Mouse (Mus musculus) embryonic fibroblast, embryonic 13.5 days (primary cell): Measurements from ENCODE around the gene Gab1. TPM values are rescaled to one million over a fixed set of nuclear protein-coding genes. Genes with fewer than 3 reads are reported as not detected.

ENCODE experiments used
- H3K27ac ChIP-seq: 2 replicates; pipeline ENCODE4 v1.5.1; 2012; ENCODE audit warnings: low read length, control low read depth, inconsistent platforms; ENCODE audit not compliant: insufficient read depth
- H3K4me1 ChIP-seq: 2 replicates; pipeline ENCODE4 v1.6.1; 2011; ENCODE audit warnings: low read length; ENCODE audit not compliant: control insufficient read depth, insufficient read depth
- H3K4me3 ChIP-seq: 2 replicates; pipeline ENCODE4 v1.5.1; 2011; ENCODE audit warnings: mild to moderate bottlenecking, control low read depth, low read length; ENCODE audit not compliant: insufficient read depth
- CTCF ChIP-seq: IDR thresholded peaks from 2 replicates; pipeline ENCODE4 v1.5.1; 2011; ENCODE audit warnings: mild to moderate bottlenecking, control low read depth, low read length, moderate library complexity, borderline replicate concordance; ENCODE audit not compliant: insufficient read depth
- POLR2A ChIP-seq: IDR thresholded peaks from 2 replicates; pipeline ENCODE4 v1.6.1; 2011; ENCODE audit warnings: low read depth, mild to moderate bottlenecking, control low read depth, low read length, moderate library complexity
- polyA plus RNA-seq: library from polyadenylated mRNA; stranded (reverse); fragments of >200 nt; gene quantifications from 2 replicates; pipeline ENCODE4 v1.2.4, GENCODE M21; 2011; ENCODE audit warnings: low read depth; ENCODE audit not compliant: missing spikeins, insufficient read length

Gab1 gene
- polyA plus RNA-seq, 1 experiment = 25.4 TPM

DNA sequence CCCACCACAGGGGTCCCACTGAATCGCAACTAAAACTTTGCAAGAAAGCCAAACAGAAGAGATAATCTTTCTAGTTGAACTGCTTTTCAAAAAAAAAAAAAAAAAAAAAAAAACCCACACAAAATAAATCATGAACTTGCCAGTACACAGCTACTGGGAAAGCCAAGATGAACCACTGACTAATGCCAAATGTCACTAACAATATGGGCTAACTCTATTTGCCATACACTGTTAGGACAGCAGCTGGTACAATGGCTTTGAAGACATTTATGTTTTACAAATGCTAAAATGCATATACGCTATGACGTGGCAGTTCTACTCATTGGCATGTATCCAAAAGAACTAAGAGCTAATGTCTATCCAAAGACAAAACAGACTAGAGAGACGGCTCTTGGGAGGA, 84.2 kb downstream of the Gab1 start:
- Histone ChIP-seq H3K4me1 (no peaks in the 10 kb centered on the region), H3K27ac (no peak overlapping the region), H3K4me3 (no peak overlapping the region)
- TF ChIP-seq POLR2A = no peak
- TF ChIP-seq CTCF = no peak

DNA sequence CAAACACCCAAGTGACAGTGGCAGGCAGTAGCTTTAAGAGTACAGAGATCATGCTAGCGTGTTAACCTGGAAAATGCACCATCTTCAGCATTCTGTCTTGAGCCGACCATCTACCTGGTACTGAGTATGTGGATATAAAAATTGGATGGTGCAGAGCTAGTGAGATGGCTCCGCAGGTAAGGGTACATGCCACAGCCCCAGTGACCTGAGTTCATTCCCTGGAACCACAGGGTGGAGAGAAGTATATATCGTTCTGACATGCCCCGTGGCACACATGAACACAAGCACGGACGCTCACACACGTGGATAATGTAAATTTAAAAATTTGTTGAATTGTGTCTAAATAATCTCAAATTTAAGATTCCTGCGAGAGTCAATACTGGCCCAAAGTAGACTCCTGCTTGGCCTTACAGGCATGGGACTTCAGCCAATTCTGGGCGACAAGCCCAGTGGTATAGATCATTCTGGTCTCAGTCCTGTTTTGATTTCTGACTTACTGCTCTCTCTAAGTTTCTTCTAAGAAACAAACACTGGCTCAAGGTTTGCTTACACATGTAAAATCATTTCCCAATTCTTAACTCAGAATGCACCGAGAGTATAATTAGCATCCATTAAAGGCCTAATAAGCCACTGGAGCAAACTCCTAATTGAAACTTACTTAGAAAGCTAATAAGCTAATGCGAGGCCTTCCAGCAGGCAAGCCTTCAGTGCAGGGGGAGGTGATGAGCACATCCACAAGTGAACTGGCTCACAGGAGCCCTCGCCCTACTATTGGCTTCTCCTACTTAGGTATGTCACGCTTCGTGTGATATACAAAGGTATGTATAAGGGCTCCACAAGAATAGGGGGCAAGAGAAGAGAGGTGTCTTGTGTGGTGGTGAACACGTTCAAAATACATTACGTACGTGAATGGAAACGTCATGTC, 85.5 kb downstream of the Gab1 start:
- H3K4me1 ChIP-seq = no peaks in the 10 kb centered on the region
- no peak for TF ChIP-seq POLR2A
- no peak for TF ChIP-seq CTCF
- H3K27ac ChIP-seq = no peak overlapping the region
- H3K4me3 ChIP-seq = no peak overlapping the region

DNA sequence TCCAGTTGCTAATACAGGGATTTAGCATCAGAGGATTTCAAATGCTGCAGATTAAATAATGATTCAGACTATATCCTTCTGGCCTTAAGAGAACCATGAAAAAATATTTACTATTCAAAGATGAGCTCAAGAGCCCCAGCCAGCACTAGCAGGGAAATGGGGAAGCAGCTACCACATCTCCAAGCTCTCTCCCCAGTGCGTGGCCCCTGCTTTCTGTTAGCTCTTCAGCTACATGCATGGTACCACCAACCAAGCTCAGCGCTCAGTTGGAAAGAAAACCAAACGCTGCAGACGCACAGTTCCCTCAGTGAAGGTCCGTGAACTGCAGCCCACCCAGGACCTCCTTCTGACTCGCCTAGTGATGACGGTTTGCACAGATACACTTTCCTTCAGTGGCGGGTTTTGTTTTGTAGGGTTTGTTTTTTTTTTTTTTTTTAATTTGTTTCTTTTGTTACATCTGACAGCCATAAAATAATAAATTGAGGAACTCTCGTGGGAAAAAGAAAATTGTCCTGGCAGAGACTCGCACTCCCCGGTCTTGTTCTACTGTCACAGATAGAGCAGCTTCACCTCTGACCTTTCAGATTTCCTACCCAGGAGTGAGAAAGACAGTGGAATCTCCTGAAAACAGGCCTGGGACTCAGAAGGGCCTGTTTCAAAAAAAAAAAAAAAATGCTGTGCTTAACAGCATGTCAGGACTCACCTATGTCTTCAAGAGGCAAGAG, 86.4 kb downstream of the Gab1 start:
- Histone ChIP-seq H3K4me1 (no peaks in the 10 kb centered on the region), H3K4me3 (no peak overlapping the region), H3K27ac (no peak overlapping the region)
- TF ChIP-seq CTCF (no peak), POLR2A (no peak)

DNA sequence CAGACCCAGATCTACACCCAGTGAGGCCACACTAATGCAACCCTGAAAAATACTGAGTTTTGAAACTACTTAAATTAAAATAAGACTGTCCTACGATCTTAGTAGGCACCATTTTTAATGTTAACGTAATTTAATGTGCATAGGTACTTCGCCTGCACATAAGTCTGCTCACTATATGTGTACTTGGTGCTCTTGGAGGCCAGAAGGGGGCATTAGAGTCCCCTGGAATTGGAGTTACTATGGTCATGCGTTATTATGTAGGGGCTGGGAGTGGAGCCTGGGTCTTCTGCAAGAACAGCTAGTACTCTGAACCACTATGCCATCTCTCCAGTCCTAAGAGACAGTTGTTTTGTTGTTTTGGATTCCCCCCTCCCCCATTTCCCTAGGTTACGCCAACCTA, 88.1 kb downstream of the Gab1 start:
- Histone ChIP-seq H3K27ac (no peak overlapping the region), H3K4me3 (no peak overlapping the region), H3K4me1 (no peaks in the 10 kb centered on the region)
- TF ChIP-seq CTCF = no peak
- TF ChIP-seq POLR2A = no peak

DNA sequence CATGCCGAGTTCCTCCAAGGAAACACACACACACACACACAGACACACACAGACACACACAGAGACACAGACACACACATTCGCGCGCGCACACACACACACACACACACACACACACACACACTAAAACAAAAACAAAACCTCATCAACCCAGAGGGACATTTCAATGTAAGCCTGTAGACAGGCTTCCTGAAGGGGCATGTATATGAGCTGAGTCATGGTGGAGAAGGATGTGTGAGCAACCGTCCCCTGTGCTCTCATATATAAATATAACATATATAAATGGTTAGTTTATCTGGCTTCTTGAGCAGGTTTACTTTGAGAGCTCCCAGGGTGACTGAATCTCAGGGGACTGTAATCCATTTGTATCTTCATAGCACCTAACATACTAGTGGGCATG, 91.0 kb downstream of the Gab1 start:
- Histone ChIP-seq H3K4me3 (no peak overlapping the region), H3K27ac (no peak overlapping the region), H3K4me1 (no peaks in the 10 kb centered on the region)
- no peak for TF ChIP-seq CTCF
- TF ChIP-seq POLR2A = no peak

DNA sequence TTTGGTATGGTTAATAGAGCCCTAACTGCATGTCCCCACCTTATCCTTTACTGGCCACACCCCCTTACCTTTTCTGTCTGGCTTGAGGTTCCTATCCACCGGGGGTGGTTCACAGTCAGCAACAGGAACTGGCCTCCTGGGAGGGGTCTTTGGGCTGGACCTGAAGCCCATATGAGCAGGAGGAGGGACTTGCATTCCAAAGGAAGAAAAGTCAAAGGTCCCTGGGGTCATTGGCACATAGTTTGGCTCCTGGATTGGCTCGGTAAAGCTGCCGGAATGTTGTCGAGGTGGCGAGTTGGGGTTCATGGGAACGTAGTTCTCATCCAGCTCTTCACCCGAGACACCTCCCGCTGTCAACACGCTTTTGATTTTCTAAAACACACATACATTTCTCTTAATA, 95.8 kb downstream of the Gab1 start:
- no peaks in the 10 kb centered on the region for H3K4me1 ChIP-seq
- no peak for TF ChIP-seq CTCF
- H3K27ac ChIP-seq = no peak overlapping the region
- H3K4me3 ChIP-seq = no peak overlapping the region

DNA sequence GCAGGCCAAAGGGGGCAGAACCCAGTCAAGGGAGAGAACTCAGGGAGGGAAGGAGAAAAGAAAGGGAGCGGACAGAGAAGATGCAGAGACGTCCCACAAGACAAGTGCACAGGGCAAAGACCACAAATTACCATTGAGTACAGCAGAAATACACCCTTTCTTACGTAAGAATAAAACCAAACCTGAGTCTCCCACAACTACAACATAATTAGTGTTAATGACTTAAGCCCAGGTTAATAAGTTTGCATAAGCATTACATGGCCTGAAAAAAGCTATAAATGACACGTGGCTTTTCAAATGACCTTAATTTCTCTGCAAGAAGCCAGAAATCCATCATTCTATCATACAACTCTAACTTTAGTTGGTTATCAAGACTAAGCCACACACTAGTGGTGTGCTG, 97.0 kb downstream of the Gab1 start:
- H3K27ac ChIP-seq = no peak overlapping the region
- H3K4me1 ChIP-seq = no peaks in the 10 kb centered on the region
- H3K4me3 ChIP-seq = no peak overlapping the region
- TF ChIP-seq POLR2A = no peak
- no peak for TF ChIP-seq CTCF

DNA sequence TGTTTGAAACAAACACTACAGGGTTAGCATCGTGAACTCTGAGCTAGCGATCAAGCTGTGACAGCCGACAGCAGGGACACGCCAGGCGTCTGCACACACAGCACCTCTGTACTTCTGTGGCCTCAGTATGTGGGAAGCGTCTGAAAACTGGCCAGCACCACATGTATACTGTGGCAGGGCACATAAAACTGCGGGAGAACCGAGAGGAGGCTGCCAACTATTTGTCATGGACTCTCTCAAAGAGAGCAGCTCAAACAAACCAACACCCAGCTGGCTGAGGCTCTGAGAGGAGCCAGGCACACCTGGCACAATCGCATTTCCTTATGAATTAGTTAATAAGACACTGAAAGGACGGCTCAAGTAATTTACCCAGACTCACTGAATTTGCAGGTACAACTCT, 99.0 kb downstream of the Gab1 start:
- no peaks in the 10 kb centered on the region for H3K4me1 ChIP-seq

DNA sequence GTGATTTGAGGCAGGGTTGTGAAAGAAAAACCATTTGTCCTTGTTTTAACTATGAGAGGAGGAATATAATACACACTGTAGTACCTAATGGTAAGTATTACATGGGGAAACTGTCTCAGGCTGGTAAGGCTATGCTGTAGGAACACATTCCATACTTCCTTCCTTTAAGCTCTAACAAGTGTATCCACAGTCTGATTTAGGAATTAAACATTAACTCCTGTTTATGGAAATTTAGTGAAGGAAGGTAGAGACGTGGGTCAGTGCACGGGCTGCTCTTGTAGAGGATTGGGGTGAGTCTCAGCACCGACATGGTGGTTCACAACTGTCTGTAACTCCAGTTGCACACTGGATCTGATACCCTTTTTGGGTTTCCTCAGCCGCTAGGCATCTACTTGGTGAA, 100.0 kb downstream of the Gab1 start:
- H3K4me1 ChIP-seq = no peaks in the 10 kb centered on the region
- H3K4me3 ChIP-seq = no peak overlapping the region
- TF ChIP-seq CTCF (no peak), POLR2A (no peak)
- H3K27ac ChIP-seq = no peak overlapping the region

More for the DNA sequence above, 99.0 kb downstream of the Gab1 start:
- H3K4me3 ChIP-seq = no peak overlapping the region
- TF ChIP-seq POLR2A (no peak), CTCF (no peak)
- no peak overlapping the region for H3K27ac ChIP-seq

DNA sequence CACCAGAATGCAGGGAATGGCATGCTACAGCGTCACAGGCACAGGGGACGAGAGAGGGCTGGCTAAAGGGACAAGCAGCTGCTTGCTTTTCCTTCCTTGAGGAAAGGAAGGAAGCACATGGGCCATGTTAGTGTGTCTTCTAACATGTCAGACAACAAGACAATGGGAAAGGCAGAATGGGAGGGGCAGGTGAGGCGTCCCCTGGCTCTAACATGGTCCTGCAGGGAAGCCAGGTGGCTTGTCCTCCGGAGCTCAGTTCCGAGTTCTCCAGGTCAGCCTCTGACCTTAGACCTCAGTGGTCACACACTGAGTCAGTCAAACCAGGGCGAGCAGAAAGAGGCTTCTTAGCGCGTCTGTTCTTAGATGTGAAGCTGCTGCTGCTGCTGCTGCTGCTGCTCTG, 103.9 kb downstream of the Gab1 start:
- Histone ChIP-seq H3K4me1 (no peaks in the 10 kb centered on the region), H3K27ac (no peak overlapping the region), H3K4me3 (no peak overlapping the region)
- TF ChIP-seq POLR2A = no peak
- TF ChIP-seq CTCF = no peak
